Mouse (Mus musculus): ENCODE results near the gene Nkiras1.

Nkiras1 gene

GRCm38 (mm10) chr14:18274526-18274925 is 3.6 kb downstream of the Nkiras1 start:
- no peak for DNase-seq (ENCODE audit: low spot score)

- no peak for DNase-seq (ENCODE audit: low spot score)
These were observed 9.4 kb downstream of the Nkiras1 start for GRCm38 (mm10) chr14:18280375-18280774.

GRCm38 (mm10) chr14:18284581-18284980 is 13.6 kb downstream of the Nkiras1 start:
- DNase-seq (ENCODE audit: low spot score), result peak; percentile 55

- DNase-seq (ENCODE audit: low spot score), result no peak
These were observed 14.5 kb downstream of the Nkiras1 start for GRCm38 (mm10) chr14:18285476-18285875.

- no peak for DNase-seq (ENCODE audit: low spot score)
These were observed 15.5 kb downstream of the Nkiras1 start for GRCm38 (mm10) chr14:18286441-18286840.

GRCm38 (mm10) chr14:18287391-18287790 is 16.5 kb downstream of the Nkiras1 start:
- peak; percentile 40 for DNase-seq (ENCODE audit: low spot score)

GRCm38 (mm10) chr14:18292111-18292510 is 21.2 kb downstream of the Nkiras1 start:
- DNase-seq (ENCODE audit: low spot score), result no peak

GRCm38 (mm10) chr14:18292578-18292977 is 21.6 kb downstream of the Nkiras1 start:
- no peak for DNase-seq (ENCODE audit: low spot score)

GRCm38 (mm10) chr14:18297441-18297840 is 26.5 kb downstream of the Nkiras1 start:
- DNase-seq (ENCODE audit: low spot score), result no peak

- no peak for DNase-seq (ENCODE audit: low spot score)
These were observed 27.9 kb downstream of the Nkiras1 start for GRCm38 (mm10) chr14:18298874-18299273.

GRCm38 (mm10) chr14:18300676-18301075 is 29.7 kb downstream of the Nkiras1 start:
- DNase-seq (ENCODE audit: low spot score), result no peak

- no peak for DNase-seq (ENCODE audit: low spot score)
These were observed 30.7 kb downstream of the Nkiras1 start for GRCm38 (mm10) chr14:18301591-18301990.

GRCm38 (mm10) chr14:18302750-18303149 is 31.8 kb downstream of the Nkiras1 start:
- DNase-seq (ENCODE audit: low spot score), result no peak

GRCm38 (mm10) chr14:18303262-18303661 is 32.3 kb downstream of the Nkiras1 start:
- DNase-seq (ENCODE audit: low spot score), result no peak

- DNase-seq (ENCODE audit: low spot score), result no peak
These were observed 33.2 kb downstream of the Nkiras1 start for GRCm38 (mm10) chr14:18304165-18304564.

- no peak for DNase-seq (ENCODE audit: low spot score)
These were observed 46.8 kb downstream of the Nkiras1 start for GRCm38 (mm10) chr14:18317457-18318411.

GRCm38 (mm10) chr14:18326968-18327672 is 56.2 kb downstream of the Nkiras1 start:
- DNase-seq (ENCODE audit: low spot score), result no peak

- peak; percentile 27 for DNase-seq (ENCODE audit: low spot score)
These were observed 60.1 kb downstream of the Nkiras1 start for GRCm38 (mm10) chr14:18330789-18331692.

GRCm38 (mm10) chr14:18331693-18332131 is 60.8 kb downstream of the Nkiras1 start, which contains the start of gene Ube2e1:
Ube2e1 (minus strand) TSS chr14:18331859.
- peak; percentile 66 for DNase-seq (ENCODE audit: low spot score)

Measured in adipocyte (in vitro differentiated cells).